Mouse (Mus musculus): Measurements from ENCODE around the gene B3gntl1. TPM values are rescaled to one million over a fixed set of nuclear protein-coding genes. Genes with fewer than 3 reads are reported as not detected.

B3gntl1 gene
- polyA plus RNA-seq, 1 experiment from 2014 or later, result 4.6 TPM

DNA sequence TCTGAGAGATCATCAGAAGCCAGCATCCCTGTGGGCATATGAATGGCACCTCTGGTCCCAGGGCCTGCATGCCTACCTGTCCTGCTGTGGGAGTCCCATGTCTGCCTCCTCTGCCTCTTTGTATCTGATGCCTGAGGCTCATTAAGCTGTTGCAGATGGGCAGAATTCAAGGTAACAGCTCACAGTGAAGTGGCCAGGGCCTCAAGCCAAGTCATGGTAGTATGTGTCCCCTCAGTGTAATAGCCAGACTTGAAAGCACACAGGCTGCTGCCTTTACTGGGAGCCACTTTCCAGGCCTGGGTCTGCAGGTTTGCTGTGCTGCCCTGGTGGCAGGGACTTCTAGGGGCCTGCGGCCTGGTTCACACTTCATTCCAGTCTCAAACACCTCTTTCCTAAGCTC, 55.6 kb downstream of the B3gntl1 start:
- no peak for ATAC-seq
- H3K9ac ChIP-seq (ENCODE audit: low read length), result no peak overlapping the region
- no peak overlapping the region for H3K27ac ChIP-seq (ENCODE audit: low read depth, low read length)
- DNase-seq (ENCODE audit: low spot score), result no peak
- H3K36me3 ChIP-seq (ENCODE audit: control insufficient read depth, insufficient read depth, low read length), result peaks cover 75% of the 10 kb centered on the region
- no peak overlapping the region for H3K4me2 ChIP-seq (ENCODE audit: low read length)
- WGBS, result 100% methylated on average over 1 of the region's 1 CpGs
- no peak overlapping the region for H3K4me3 ChIP-seq (ENCODE audit: low read depth, low read length)
- no peaks in the 10 kb centered on the region for H3K9me3 ChIP-seq (replicated peaks; ENCODE audit: control insufficient read depth, low read length)
- H3K27me3 ChIP-seq (replicated peaks; ENCODE audit: control insufficient read depth, insufficient read depth, low read length), result no peaks in the 10 kb centered on the region
- H3K4me1 ChIP-seq (ENCODE audit: control insufficient read depth, insufficient read depth, low read length), result no peaks in the 10 kb centered on the region

DNA sequence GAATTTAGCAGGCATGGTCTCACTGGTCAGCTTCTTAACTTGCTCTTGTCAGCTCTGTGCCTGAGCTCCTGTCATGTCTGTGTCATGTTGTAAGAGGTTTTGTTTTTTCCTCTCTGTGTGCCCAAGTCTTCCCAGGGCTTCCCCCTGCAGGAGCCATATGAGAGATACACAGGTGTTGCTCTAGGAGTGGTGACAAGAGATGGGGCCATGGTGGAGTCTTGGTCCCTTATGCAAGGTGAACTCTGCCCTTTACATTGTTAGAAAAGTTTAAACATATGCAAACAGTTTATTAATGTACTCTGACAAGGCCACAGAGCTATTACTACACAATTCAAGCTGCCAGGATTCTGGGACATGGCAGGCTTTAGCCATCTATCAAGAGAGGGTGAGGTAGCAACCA, 56.5 kb downstream of the B3gntl1 start:
- H3K27me3 ChIP-seq (replicated peaks; ENCODE audit: control insufficient read depth, insufficient read depth, low read length), result no peaks in the 10 kb centered on the region
- no peak for DNase-seq (ENCODE audit: low spot score)
- no peak for ATAC-seq
- no peaks in the 10 kb centered on the region for H3K9me3 ChIP-seq (replicated peaks; ENCODE audit: control insufficient read depth, low read length)
- H3K27ac ChIP-seq (ENCODE audit: low read depth, low read length), result no peak overlapping the region
- no peaks in the 10 kb centered on the region for H3K4me1 ChIP-seq (ENCODE audit: control insufficient read depth, insufficient read depth, low read length)
- peaks cover 70% of the 10 kb centered on the region for H3K36me3 ChIP-seq (ENCODE audit: control insufficient read depth, insufficient read depth, low read length)
- no peak overlapping the region for H3K4me2 ChIP-seq (ENCODE audit: low read length)
- H3K4me3 ChIP-seq (ENCODE audit: low read depth, low read length), result no peak overlapping the region
- no peak overlapping the region for H3K9ac ChIP-seq (ENCODE audit: low read length)

DNA sequence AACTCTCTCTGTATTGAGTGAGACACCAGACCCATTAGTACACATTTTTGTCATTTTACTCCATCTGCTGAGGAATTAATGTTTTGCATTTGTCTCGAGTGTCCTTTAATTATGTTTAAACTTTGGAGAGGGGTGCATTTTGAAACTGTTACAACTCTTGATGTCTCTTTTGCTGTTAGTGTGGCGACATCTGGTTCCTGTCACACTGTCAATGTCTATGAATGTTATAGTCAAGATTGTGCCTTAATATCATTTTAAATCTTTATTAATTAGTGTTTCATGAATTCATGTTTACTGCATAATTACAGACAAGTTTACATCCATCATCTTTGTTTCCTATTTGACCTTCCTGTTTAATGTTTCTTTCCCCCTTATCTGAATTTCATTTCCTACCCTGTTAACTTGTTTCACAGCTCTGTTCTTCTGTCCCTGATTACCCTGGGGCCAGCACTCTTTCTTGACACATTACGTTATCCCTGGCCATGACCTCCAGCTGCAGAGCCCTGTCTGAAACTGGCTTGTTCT, 56.9 kb downstream of the B3gntl1 start:
- Histone ChIP-seq H3K9ac (ENCODE audit: low read length) (no peak overlapping the region), H3K4me2 (ENCODE audit: low read length) (no peak overlapping the region), H3K27ac (ENCODE audit: low read depth, low read length) (no peak overlapping the region), H3K4me1 (ENCODE audit: control insufficient read depth, insufficient read depth, low read length) (no peaks in the 10 kb centered on the region), H3K4me3 (ENCODE audit: low read depth, low read length) (no peak overlapping the region), H3K27me3 (replicated peaks; ENCODE audit: control insufficient read depth, insufficient read depth, low read length) (no peaks in the 10 kb centered on the region), H3K36me3 (ENCODE audit: control insufficient read depth, insufficient read depth, low read length) (peaks cover 74% of the 10 kb centered on the region), H3K9me3 (replicated peaks; ENCODE audit: control insufficient read depth, low read length) (no peaks in the 10 kb centered on the region)
- 89% methylated on average over 3 of the region's 3 CpGs for WGBS
- ATAC-seq (no peak), DNase-seq (ENCODE audit: low spot score) (no peak)

DNA sequence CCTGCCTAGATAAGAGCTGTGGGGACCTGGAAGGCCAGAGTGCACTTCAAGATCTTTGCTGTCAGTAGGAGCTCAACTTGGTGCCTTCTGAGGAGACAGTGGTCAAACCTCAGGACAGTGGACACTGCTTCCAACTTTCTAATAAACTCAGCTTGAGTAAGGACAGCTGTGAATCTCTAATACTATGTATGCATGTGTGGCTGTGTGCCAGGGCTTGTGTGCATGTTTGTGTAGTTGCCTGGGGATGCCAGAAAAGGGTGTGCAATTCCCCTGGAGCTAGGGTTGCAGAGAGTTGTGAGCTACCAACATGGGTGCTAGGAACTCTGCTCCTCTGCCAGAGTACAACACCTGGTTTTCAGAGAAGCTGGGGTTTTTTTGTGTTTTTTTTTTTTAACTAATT, 62.0 kb downstream of the B3gntl1 start:
- Histone ChIP-seq H3K4me1 (ENCODE audit: control insufficient read depth, insufficient read depth, low read length) (no peaks in the 10 kb centered on the region), H3K9me3 (replicated peaks; ENCODE audit: control insufficient read depth, low read length) (no peaks in the 10 kb centered on the region), H3K4me2 (ENCODE audit: low read length) (no peak overlapping the region), H3K27ac (ENCODE audit: low read depth, low read length) (no peak overlapping the region), H3K27me3 (replicated peaks; ENCODE audit: control insufficient read depth, insufficient read depth, low read length) (no peaks in the 10 kb centered on the region), H3K36me3 (ENCODE audit: control insufficient read depth, insufficient read depth, low read length) (peaks cover 63% of the 10 kb centered on the region), H3K9ac (ENCODE audit: low read length) (no peak overlapping the region), H3K4me3 (ENCODE audit: low read depth, low read length) (no peak overlapping the region)
- DNase-seq (ENCODE audit: low spot score) (no peak), ATAC-seq (no peak)

DNA sequence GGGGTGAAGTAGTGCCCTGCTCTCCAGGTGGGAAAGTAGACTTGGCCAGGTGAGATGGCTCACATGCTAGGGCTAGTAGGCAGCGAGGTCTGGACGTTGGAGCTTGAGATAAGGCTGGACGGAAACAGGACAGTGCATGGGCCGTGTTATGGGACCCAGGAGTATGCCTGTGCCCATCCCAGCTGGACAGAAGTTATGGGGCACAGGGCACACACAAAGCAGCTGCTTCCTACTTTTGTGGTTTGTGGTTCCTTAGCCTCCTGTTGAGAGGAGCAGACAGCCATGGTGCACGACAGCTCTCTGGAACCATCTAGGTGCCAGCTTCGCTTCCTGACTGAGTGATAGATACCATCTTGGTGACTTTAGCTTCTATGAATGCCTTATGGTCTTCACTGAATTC, 67.3 kb downstream of the B3gntl1 start:
- Histone ChIP-seq H3K27ac (ENCODE audit: low read depth, low read length) (no peak overlapping the region), H3K4me3 (ENCODE audit: low read depth, low read length) (no peak overlapping the region), H3K27me3 (replicated peaks; ENCODE audit: control insufficient read depth, insufficient read depth, low read length) (no peaks in the 10 kb centered on the region), H3K36me3 (ENCODE audit: control insufficient read depth, insufficient read depth, low read length) (peaks cover 81% of the 10 kb centered on the region), H3K4me2 (ENCODE audit: low read length) (no peak overlapping the region), H3K4me1 (ENCODE audit: control insufficient read depth, insufficient read depth, low read length) (no peaks in the 10 kb centered on the region), H3K9me3 (replicated peaks; ENCODE audit: control insufficient read depth, low read length) (no peaks in the 10 kb centered on the region), H3K9ac (ENCODE audit: low read length) (no peak overlapping the region)
- DNase-seq (ENCODE audit: low spot score) (no peak), ATAC-seq (no peak)
- WGBS, result 95% methylated on average over 6 of the region's 6 CpGs

DNA sequence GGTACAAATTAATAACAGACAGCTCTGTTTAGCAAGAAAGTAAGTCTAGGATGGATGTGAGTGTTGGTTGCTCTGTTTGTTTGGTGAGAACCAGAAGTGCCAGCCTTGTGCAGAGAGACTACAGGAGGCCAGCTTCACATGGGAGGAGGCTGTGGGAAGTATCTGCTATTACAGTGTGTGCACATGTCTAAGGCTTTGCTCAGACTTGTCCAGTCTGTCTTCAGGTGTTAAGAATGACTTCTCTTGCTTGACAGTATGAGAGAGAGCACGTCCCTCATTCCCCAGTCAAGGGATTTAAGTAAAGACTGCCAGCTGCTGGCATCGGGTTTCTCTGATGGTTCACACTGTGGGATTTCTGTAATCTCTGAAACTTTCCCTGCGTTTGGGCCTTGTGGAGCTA, 71.5 kb downstream of the B3gntl1 start:
- DNase-seq (ENCODE audit: low spot score) (no peak), ATAC-seq (no peak)
- Histone ChIP-seq H3K9me3 (replicated peaks; ENCODE audit: control insufficient read depth, low read length) (no peaks in the 10 kb centered on the region), H3K9ac (ENCODE audit: low read length) (no peak overlapping the region), H3K27ac (ENCODE audit: low read depth, low read length) (no peak overlapping the region), H3K4me2 (ENCODE audit: low read length) (no peak overlapping the region), H3K4me1 (ENCODE audit: control insufficient read depth, insufficient read depth, low read length) (no peaks in the 10 kb centered on the region), H3K27me3 (replicated peaks; ENCODE audit: control insufficient read depth, insufficient read depth, low read length) (no peaks in the 10 kb centered on the region), H3K36me3 (ENCODE audit: control insufficient read depth, insufficient read depth, low read length) (peaks cover 74% of the 10 kb centered on the region), H3K4me3 (ENCODE audit: low read depth, low read length) (no peak overlapping the region)
- WGBS, result 78% methylated on average over 3 of the region's 3 CpGs

DNA sequence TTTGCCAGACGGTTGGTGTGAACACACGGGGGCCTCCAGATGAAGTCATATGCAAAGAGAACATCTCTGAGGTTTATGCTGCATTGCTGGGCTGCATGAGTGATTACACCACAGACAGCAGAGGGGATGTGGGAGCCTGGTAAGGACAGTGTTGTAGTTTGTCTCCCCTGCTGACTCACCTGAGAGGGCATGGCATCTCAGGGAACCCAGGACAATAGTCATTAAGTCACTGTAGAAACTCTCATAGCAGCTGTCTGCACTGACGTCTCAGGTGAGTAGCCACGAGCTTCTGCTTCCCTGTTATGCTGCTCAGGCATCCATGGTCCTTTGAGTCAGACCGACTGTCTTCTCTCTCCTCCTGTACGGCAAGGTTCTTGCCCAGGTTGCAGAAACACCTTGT, 75.7 kb downstream of the B3gntl1 start:
- Histone ChIP-seq H3K27me3 (replicated peaks; ENCODE audit: control insufficient read depth, insufficient read depth, low read length) (no peaks in the 10 kb centered on the region), H3K4me1 (ENCODE audit: control insufficient read depth, insufficient read depth, low read length) (no peaks in the 10 kb centered on the region), H3K4me3 (ENCODE audit: low read depth, low read length) (no peak overlapping the region), H3K4me2 (ENCODE audit: low read length) (no peak overlapping the region), H3K9me3 (replicated peaks; ENCODE audit: control insufficient read depth, low read length) (no peaks in the 10 kb centered on the region), H3K36me3 (ENCODE audit: control insufficient read depth, insufficient read depth, low read length) (peaks cover 60% of the 10 kb centered on the region), H3K27ac (ENCODE audit: low read depth, low read length) (no peak overlapping the region), H3K9ac (ENCODE audit: low read length) (no peak overlapping the region)
- DNase-seq (ENCODE audit: low spot score) (no peak), ATAC-seq (no peak)
- WGBS, result 88% methylated on average over 6 of the region's 6 CpGs

DNA sequence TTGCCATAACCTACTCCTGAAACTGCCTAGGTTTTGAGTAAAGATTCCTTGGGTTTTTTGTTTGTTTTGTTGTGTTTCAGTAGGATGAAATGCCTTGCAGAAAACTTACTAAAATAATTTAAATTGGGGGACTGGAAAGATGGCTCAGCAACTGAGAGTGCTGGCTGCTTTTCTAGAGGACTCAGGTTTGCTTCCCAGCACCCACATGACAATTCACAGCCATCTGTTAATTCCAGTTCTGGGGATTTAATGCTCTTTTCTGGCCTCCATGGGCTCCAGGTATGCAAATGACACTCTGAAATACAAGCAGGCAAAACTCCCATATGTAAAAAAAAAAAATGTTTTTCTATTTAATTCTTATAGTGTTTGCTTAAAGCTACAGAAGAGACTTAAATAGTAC, 91.1 kb downstream of the B3gntl1 start:
- H3K4me3 ChIP-seq (ENCODE audit: low read depth, low read length), result no peak overlapping the region
- H3K27me3 ChIP-seq (replicated peaks; ENCODE audit: control insufficient read depth, insufficient read depth, low read length), result no peaks in the 10 kb centered on the region
- ATAC-seq (no peak), DNase-seq (ENCODE audit: low spot score) (no peak)
- no peaks in the 10 kb centered on the region for H3K9me3 ChIP-seq (replicated peaks; ENCODE audit: control insufficient read depth, low read length)
- H3K36me3 ChIP-seq (ENCODE audit: control insufficient read depth, insufficient read depth, low read length), result peaks cover 22% of the 10 kb centered on the region; the same call in 1 of the 2 replicates
- no peak overlapping the region for H3K4me2 ChIP-seq (ENCODE audit: low read length)
- H3K4me1 ChIP-seq (ENCODE audit: control insufficient read depth, insufficient read depth, low read length), result no peaks in the 10 kb centered on the region
- H3K27ac ChIP-seq (ENCODE audit: low read depth, low read length), result no peak overlapping the region
- no peak overlapping the region for H3K9ac ChIP-seq (ENCODE audit: low read length)

Data from forebrain, embryonic 14.5 days (tissue).